Mouse (Mus musculus) stomach, postnatal 0 days (tissue): ENCODE measurements at regions not wholly inside any gene's neighbourhood (a gene's known extent, or its start where the extent isn't known, plus 50 kb on each side); places are given as distances from the start of the nearest gene placed in this dataset.

Source experiments
- ATAC-seq: fragments of 200-750 bp; cut with Nextera tagmentation; 2 replicates; pipeline ENCODE4 v1.8.0; 2017; ENCODE audit not compliant: low FRiP score, low TSS enrichment
- DNase-seq: peaks from one replicate; pipeline ENCODE4 v3.0.0-alpha.2; 2016; ENCODE audit warnings: low spot score
- H3K27ac ChIP-seq: fragments of 300-500 bp; sonication (generic); replicated peaks from 2 replicates; pipeline ENCODE4 v1.5.1; 2014; ENCODE audit warnings: mild to moderate bottlenecking, control low read depth
- H3K27me3 ChIP-seq: fragments of 300-500 bp; sonication (generic); 2 replicates; pipeline ENCODE4 v1.6.1; 2014; ENCODE audit warnings: low read length; ENCODE audit not compliant: control insufficient read depth, insufficient read depth
- H3K36me3 ChIP-seq: fragments of 300-500 bp; sonication (generic); 2 replicates; pipeline ENCODE4 v1.6.1; 2014; ENCODE audit warnings: low read length, mixed read lengths; ENCODE audit not compliant: control insufficient read depth, insufficient read depth
- H3K4me1 ChIP-seq: fragments of 300-500 bp; sonication (generic); replicated peaks from 2 replicates; pipeline ENCODE4 v1.6.1; 2014; ENCODE audit warnings: antibody characterized with exemption; ENCODE audit not compliant: control insufficient read depth, insufficient read depth
- H3K4me2 ChIP-seq: fragments of 300-500 bp; sonication (generic); replicated peaks from 2 replicates; pipeline ENCODE4 v1.6.1; 2014; ENCODE audit warnings: low read depth, mild to moderate bottlenecking, control low read depth, moderate library complexity
- H3K4me3 ChIP-seq: fragments of 300-500 bp; sonication (generic); 2 replicates; pipeline ENCODE4 v1.5.1; 2014; ENCODE audit warnings: low read depth, low read length, control low read depth
- H3K9ac ChIP-seq: fragments of 300-500 bp; sonication (generic); 2 replicates; pipeline ENCODE4 v1.6.1; 2014; ENCODE audit warnings: mild to moderate bottlenecking, low read length, control low read depth, mixed read lengths
- H3K9me3 ChIP-seq: fragments of 300-500 bp; sonication (generic); 2 replicates; pipeline ENCODE4 v1.6.1; 2016; ENCODE audit warnings: low read length; ENCODE audit not compliant: control insufficient read depth
- CTCF ChIP-seq: IDR thresholded peaks from 2 replicates; pipeline ENCODE4 v1.5.1; 2016; ENCODE audit warnings: antibody characterized with exemption, low read depth, mild to moderate bottlenecking, moderate library complexity
- EP300 ChIP-seq: optimal IDR thresholded peaks from 2 replicates; pipeline ENCODE3; 2016; ENCODE audit warnings: antibody characterized with exemption
- WGBS: fragments of 180-500 bp; shearing (Covaris S2); extraction: QIAGEN DNeasy Blood & Tissue Kit; methylation state at CpG from one replicate; pipeline ENCODE4 v1.1.7; 2014; 5-methylcytosine and 5-hydroxymethylcytosine counted together

GRCm38 (mm10) chr9:94441393-94441792 is 96.5 kb downstream of the 1190002N15Rik start:
- H3K36me3 ChIP-seq, result no peaks in the 10 kb centered on the region
- WGBS, result 62% methylated on average over 4 of the region's 4 CpGs
- no peak overlapping the region for H3K27ac ChIP-seq

GRCm38 (mm10) chr9:94433468-94433867 is 104.4 kb downstream of the 1190002N15Rik start:
- no peak for TF ChIP-seq CTCF
- no peak for TF ChIP-seq EP300
- Histone ChIP-seq H3K4me3 (no peak overlapping the region), H3K4me2 (no peak overlapping the region), H3K36me3 (no peaks in the 10 kb centered on the region), H3K27me3 (no peaks in the 10 kb centered on the region), H3K9me3 (no peaks in the 10 kb centered on the region), H3K27ac (no peak overlapping the region), H3K9ac (no peak overlapping the region), H3K4me1 (no peaks in the 10 kb centered on the region; the same call in 1 of the 2 replicates)
- no peak for ATAC-seq
- no peak for DNase-seq

More at GRCm38 (mm10) chr9:94441393-94441792, 96.5 kb downstream of the 1190002N15Rik start:
- no peaks in the 10 kb centered on the region for H3K27me3 ChIP-seq
- H3K4me2 ChIP-seq, result no peak overlapping the region
- ATAC-seq (no peak), DNase-seq (no peak)
- TF ChIP-seq CTCF (no peak), EP300 (no peak)
- no peak overlapping the region for H3K4me3 ChIP-seq
- H3K9ac ChIP-seq, result no peak overlapping the region
- no peaks in the 10 kb centered on the region for H3K9me3 ChIP-seq
- no peaks in the 10 kb centered on the region for H3K4me1 ChIP-seq

GRCm38 (mm10) chr9:94432144-94432747 is 105.6 kb downstream of the 1190002N15Rik start:
- TF ChIP-seq CTCF (no peak), EP300 (no peak)
- H3K27me3 ChIP-seq, result no peaks in the 10 kb centered on the region
- no peaks in the 10 kb centered on the region for H3K36me3 ChIP-seq
- H3K9me3 ChIP-seq, result no peaks in the 10 kb centered on the region
- no peak overlapping the region for H3K4me3 ChIP-seq
- no peak overlapping the region for H3K4me2 ChIP-seq
- H3K4me1 ChIP-seq, result no peaks in the 10 kb centered on the region; the same call in 1 of the 2 replicates
- H3K27ac ChIP-seq, result no peak overlapping the region
- no peak overlapping the region for H3K9ac ChIP-seq
- DNase-seq (no peak), ATAC-seq (no peak)
- WGBS, result 86% methylated on average over 3 of the region's 3 CpGs

GRCm38 (mm10) chr9:94431540-94431939 is 106.3 kb downstream of the 1190002N15Rik start:
- Histone ChIP-seq H3K9me3 (no peaks in the 10 kb centered on the region), H3K4me3 (no peak overlapping the region), H3K4me2 (no peak overlapping the region), H3K27ac (no peak overlapping the region), H3K36me3 (no peaks in the 10 kb centered on the region), H3K4me1 (no peaks in the 10 kb centered on the region; the same call in 1 of the 2 replicates), H3K27me3 (no peaks in the 10 kb centered on the region), H3K9ac (no peak overlapping the region)
- ATAC-seq (no peak), DNase-seq (no peak)
- no peak for TF ChIP-seq CTCF
- TF ChIP-seq EP300, result no peak
- WGBS, result 94% methylated on average over 3 of the region's 3 CpGs

DNA sequence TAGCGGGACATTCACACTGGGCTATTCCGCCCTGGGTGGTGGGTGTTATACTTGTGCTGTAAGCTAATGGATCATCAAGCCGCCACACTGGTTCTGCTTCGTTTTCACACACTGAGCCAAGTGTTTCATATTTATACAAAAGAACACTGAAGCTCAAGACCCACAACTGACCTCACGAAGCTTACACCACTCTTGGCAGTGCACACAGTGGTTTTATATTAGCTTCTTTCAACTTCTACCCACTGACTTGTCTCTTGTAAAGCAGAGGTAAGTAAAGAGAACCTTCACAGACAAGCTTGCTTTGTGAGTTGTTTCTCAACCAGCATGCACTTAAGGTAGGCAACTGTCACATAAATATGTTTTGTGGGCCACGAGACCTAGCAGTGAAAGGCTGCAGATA is 106.9 kb downstream of the 1190002N15Rik start:
- no peaks in the 10 kb centered on the region for H3K27me3 ChIP-seq
- no peaks in the 10 kb centered on the region for H3K9me3 ChIP-seq
- TF ChIP-seq CTCF, result no peak
- TF ChIP-seq EP300, result no peak
- H3K4me2 ChIP-seq, result no peak overlapping the region
- DNase-seq, result no peak
- ATAC-seq, result no peak
- 76% methylated on average over 6 of the region's 6 CpGs for WGBS
- H3K4me3 ChIP-seq, result no peak overlapping the region
- H3K36me3 ChIP-seq, result no peaks in the 10 kb centered on the region
- no peaks in the 10 kb centered on the region; the same call in 1 of the 2 replicates for H3K4me1 ChIP-seq
- no peak overlapping the region for H3K9ac ChIP-seq
- no peak overlapping the region for H3K27ac ChIP-seq

- WGBS, result 77% methylated on average over 5 of the region's 5 CpGs
- H3K27me3 ChIP-seq, result no peaks in the 10 kb centered on the region
- H3K9me3 ChIP-seq, result no peaks in the 10 kb centered on the region
- TF ChIP-seq EP300 (no peak), CTCF (no peak)
- H3K4me1 ChIP-seq, result no peaks in the 10 kb centered on the region; the same call in 1 of the 2 replicates
- no peak for DNase-seq
- H3K4me2 ChIP-seq, result no peak overlapping the region
- no peak overlapping the region for H3K9ac ChIP-seq
- ATAC-seq, result no peak
- no peak overlapping the region for H3K4me3 ChIP-seq
- H3K27ac ChIP-seq, result no peak overlapping the region
- H3K36me3 ChIP-seq, result no peaks in the 10 kb centered on the region
Measured at GRCm38 (mm10) chr9:94426740-94427139, 111.1 kb downstream of the 1190002N15Rik start.
